Mouse (Mus musculus) left cerebral cortex, adult 2 months (tissue): ENCODE measurements around the gene Cyp2w1. TPM values are rescaled to one million over a fixed set of nuclear protein-coding genes. Genes with fewer than 3 reads are reported as not detected.

Experiments
- DNase-seq, 2 experiments: peaks; one replicate each; pipeline ENCODE4 v3.0.0; 2021 to 2022; ENCODE audit warnings: low spot score in 2 of 2, mixed read lengths in 1 of 2; ENCODE audit errors: extremely low spot score in 1 of 2
- H3K27ac ChIP-seq: fragments of 200-600 bp; 2 replicates; pipeline ENCODE4 v1.8.1; 2022
- H3K4me3 ChIP-seq: fragments of 200-600 bp; 2 replicates; pipeline ENCODE4 v1.8.1; 2022
- CTCF ChIP-seq: fragments of 200-600 bp; IDR thresholded peaks from 2 replicates; pipeline ENCODE4 v1.8.1; 2022; ENCODE audit warnings: antibody characterized with exemption, mild to moderate bottlenecking, moderate library complexity
- intact Hi-C: fragments of 180-260 bp; cut with DNase I; formaldehyde crosslinking; loops from one replicate; pipeline ENCODE4 v1.15.1; 2025
- total RNA-seq, 2 experiments: library from RNA; stranded (reverse); gene quantifications; 2 replicates each; pipeline ENCODE4 v1.2.3; 2021

The Cyp2w1 gene
- total RNA-seq, 2 experiments from 2014 or later: not detected

- Histone ChIP-seq H3K4me3 (peak overlapping the region; percentile 95), H3K27ac (peak overlapping the region; percentile 95)
- no peak for DNase-seq
- no peak for TF ChIP-seq CTCF
- intact Hi-C loops: no loop called here
Observed at GRCm38 (mm10) chr5:139379771-139380384, 27.5 kb downstream of the Cyp2w1 start.

- TF ChIP-seq CTCF: no peak
- DNase-seq: peak; percentile 84 to 89
- Histone ChIP-seq H3K27ac (peak overlapping the region; percentile 95), H3K4me3 (peak overlapping the region; percentile 95)
- intact Hi-C loops: no loop called here
Observed at GRCm38 (mm10) chr5:139380385-139381248, 28.2 kb downstream of the Cyp2w1 start.

- intact Hi-C loops: no loop called here
- no peak for TF ChIP-seq CTCF
- peak overlapping the region; percentile 95 for H3K27ac ChIP-seq
- no peak for DNase-seq
- H3K4me3 ChIP-seq: peak overlapping the region; percentile 95
Observed at GRCm38 (mm10) chr5:139381586-139382513, 29.4 kb downstream of the Cyp2w1 start.

DNA sequence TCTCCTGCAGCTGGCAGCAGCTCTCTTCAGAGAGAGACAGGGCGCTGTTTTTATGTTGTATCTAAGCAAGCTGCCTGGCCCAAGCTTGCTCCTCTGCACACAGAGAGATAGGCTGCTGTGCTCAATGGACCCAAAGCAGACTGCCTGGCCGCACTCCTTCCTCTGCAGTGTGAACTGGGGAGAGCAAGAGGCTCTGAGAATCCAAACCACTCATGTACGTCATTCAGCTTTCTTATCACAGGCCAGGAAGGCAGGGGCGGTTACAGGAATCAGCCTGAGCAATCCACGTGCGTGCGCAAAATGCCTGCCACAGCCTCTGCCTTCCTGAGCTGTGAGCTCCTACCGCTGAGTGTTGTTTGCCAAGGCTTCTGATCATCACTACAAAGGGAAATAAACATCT is 30.3 kb downstream of the Cyp2w1 start:
- peak overlapping the region; percentile 95 for H3K27ac ChIP-seq
- peak; percentile 58 to 65 for DNase-seq
- H3K4me3 ChIP-seq: peak overlapping the region; percentile 95
- TF ChIP-seq CTCF: no peak
- intact Hi-C loops: no loop called here

GRCm38 (mm10) chr5:139383234-139383633 is 30.8 kb downstream of the Cyp2w1 start:
- Histone ChIP-seq H3K4me3 (peak overlapping the region; percentile 95; the same call in 1 of the 2 replicates), H3K27ac (peak overlapping the region; percentile 95)
- no peak for DNase-seq
- intact Hi-C loops: no loop called here
- no peak for TF ChIP-seq CTCF

DNA sequence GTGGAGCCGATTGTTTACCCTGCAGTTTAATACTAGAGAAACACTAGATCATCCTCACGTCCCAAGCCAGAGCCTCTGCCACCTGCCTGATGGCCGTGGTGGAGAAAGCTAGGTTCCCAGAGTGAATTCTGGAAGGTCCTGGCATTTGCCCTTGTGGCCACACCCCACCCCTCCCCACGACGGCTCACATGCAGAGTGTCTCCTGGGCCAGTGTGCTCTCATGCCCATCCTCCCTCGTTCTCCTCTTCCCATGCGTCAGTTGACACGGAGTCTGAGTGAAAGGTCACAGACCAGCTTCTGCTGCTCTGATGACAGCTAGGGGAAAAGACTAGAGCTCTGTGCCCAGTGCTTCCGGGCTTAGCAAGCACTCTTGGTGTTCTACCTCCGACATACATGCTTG is 32.1 kb downstream of the Cyp2w1 start:
- peak overlapping the region; percentile 36; the same call in 1 of the 2 replicates for H3K27ac ChIP-seq
- DNase-seq: no peak
- no peak for TF ChIP-seq CTCF
- intact Hi-C loops: no loop called here
- H3K4me3 ChIP-seq: no peak overlapping the region

DNA sequence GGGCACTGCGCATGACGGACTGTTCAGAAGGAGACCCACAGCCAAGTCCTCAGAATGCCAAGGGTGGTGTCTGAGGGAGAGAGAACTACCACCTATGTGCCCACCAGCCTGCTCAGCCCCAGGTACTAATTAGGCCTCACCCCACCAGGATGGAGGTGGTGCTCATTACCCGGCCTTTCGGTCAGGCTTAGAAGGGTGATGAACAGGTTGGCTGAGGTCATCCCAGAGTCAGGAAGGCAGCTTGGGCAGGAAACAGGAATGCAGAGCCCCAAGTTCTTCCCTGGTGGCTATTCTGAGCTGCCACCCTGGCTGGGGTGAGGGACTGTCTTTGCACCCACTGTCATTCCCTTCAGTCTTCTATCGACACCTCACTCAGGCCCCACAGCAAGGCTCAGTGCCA is 33.6 kb downstream of the Cyp2w1 start:
- DNase-seq: no peak
- no peak overlapping the region for H3K4me3 ChIP-seq
- intact Hi-C loops: no loop called here
- H3K27ac ChIP-seq: no peak overlapping the region
- TF ChIP-seq CTCF: no peak

DNA sequence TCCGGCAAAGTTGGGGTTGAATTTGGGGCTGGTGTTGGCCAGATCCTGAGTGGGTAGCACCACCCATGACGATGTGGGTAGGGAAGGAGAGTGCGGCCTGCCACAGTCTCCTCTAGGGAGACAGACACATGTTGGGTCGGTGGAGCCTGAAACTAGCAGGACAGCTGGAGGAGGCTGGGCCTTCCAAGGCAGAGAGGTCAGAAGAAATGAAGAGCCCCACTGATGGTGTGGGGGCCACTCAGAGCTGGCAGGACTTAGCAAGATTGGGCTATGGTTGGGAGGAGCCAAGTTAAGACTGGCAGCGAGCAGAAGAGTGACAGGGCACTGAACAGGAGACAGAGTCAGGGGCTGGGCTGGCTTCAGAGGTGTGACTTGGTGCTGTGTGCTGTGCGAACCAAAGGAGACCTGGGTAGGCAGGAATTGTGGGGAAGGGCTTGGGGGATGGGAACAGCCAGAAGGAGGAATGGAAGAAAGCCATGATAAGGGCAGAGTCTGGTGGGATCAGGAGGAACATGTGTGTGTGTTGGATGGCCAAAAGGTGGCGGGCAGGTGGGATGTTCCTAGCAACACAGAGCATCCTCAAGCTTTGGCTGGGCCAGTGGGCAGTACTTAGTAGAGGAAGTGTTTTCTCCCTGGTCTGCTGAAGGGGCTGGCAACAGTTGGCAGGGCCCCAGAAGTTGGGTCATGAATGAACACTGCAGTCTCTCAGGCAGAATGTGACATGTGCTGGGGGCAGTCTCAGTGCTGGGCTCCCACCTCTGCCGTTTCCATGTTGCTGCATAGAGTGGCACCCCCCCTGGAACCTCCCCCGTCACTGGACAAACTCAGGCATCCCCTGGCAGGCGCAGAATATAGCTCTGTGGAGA is 35.1 kb downstream of the Cyp2w1 start:
- Histone ChIP-seq H3K4me3 (no peak overlapping the region), H3K27ac (peak overlapping the region; percentile 89)
- no peak for TF ChIP-seq CTCF
- DNase-seq: no peak
- intact Hi-C loops: no loop called here

- Histone ChIP-seq H3K4me3 (no peak overlapping the region), H3K27ac (peak overlapping the region; percentile 89)
- DNase-seq: no peak
- intact Hi-C loops: no loop called here
- no peak for TF ChIP-seq CTCF
Observed at GRCm38 (mm10) chr5:139388195-139388570, 35.8 kb downstream of the Cyp2w1 start.

DNA sequence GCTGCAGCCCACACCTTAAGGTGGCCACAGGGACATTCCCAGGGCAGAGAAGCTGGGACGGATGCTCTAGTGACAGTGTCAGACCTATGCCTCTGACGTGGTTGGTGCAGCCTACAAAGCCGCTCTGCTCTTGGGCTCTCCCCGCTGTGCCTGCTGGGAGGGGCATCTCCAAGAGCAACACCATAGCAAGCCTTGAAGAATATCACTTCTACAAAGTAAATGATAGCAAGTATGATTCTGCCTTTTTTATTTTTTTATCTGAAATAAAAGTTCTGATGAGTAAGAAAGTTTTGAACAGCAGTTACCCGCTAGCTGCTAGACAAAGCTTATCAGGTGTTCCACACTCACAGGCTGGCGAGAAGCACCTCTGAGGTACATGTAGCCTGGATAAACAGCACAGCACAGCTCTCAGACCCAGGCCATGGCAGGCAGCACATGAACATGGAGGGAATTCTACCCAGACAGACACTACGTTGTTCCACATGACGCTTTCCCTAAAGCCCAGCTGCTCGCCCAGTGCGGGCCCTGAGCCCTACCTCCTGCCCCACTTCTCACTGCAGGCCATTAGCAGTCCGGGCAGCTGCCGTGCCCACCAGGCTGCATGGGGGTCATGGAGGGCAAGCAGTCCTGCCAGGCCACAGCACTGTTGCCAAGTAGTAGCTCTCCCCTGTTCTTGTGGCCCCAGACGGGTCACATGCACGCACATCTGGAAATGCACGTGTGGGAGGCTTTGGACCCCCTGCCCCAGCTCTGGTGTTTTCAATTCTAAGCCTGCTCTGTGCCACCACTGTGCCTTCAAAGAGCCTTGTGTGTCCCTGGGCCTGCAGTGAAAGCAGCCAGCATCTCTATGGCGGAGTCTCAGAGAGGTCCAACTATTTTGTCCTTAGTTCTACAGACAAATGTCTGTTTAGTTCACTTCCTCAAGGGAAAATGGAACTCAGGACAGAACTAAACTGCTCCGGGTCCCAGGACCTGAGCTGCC is 36.6 kb downstream of the Cyp2w1 start:
- intact Hi-C loops: no loop called here
- no peak for DNase-seq

More for the DNA sequence above, 36.6 kb downstream of the Cyp2w1 start:
- TF ChIP-seq CTCF: no peak
- H3K27ac ChIP-seq: peak overlapping the region; percentile 89
- no peak overlapping the region for H3K4me3 ChIP-seq
